Mouse (Mus musculus) Patski (cell line): ENCODE measurements around the gene Il18. TPM values are rescaled to one million over a fixed set of nuclear protein-coding genes. Genes with fewer than 3 reads are reported as not detected.

Experiments used
- ATAC-seq: fragments of 100-300 bp; one replicate; pipeline ENCODE4 v1.8.0; 2021
- CTCF ChIA-PET: fragments of 350-600 bp; sonication (Branson Sonifier 250); formaldehyde crosslinking; loops from one replicate; lab custom pipeline; 2022; ENCODE audit warnings: inconsistent platforms; lab: Charles Lee
- POLR2A ChIA-PET: fragments of 350-600 bp; sonication (Branson Sonifier 250); formaldehyde crosslinking; loops from one replicate; lab custom pipeline; 2022; ENCODE audit warnings: antibody characterized with exemption, inconsistent platforms; lab: Charles Lee
- DNase-seq: peaks from one replicate; pipeline ENCODE4 v3.0.0-alpha.2; 2011; ENCODE audit warnings: low read depth, low spot score
- H3K27me3 ChIP-seq: fragments of 371-371 bp; one replicate; pipeline ENCODE4 v1.5.1; 2021
- CTCF ChIP-seq: fragments of 100-300 bp; IDR thresholded peaks from one replicate; pipeline ENCODE4 v1.5.1; 2021
- in situ Hi-C: fragments of 300-500 bp; cut with MboI; formaldehyde crosslinking; loops from 3 replicates; pipeline ENCODE4 v1.11.1; 2018; ENCODE audit warnings: low pct_unique_long_range_greater_than_20kb, mixed read lengths
- polyA plus RNA-seq: library from polyadenylated mRNA; unstranded; gene quantifications from one replicate; pipeline ENCODE4 v1.2.3, GENCODE M21; 2021

Gene Il18
- polyA plus RNA-seq, 1 experiment from 2014 or later = 3.6 TPM

DNA sequence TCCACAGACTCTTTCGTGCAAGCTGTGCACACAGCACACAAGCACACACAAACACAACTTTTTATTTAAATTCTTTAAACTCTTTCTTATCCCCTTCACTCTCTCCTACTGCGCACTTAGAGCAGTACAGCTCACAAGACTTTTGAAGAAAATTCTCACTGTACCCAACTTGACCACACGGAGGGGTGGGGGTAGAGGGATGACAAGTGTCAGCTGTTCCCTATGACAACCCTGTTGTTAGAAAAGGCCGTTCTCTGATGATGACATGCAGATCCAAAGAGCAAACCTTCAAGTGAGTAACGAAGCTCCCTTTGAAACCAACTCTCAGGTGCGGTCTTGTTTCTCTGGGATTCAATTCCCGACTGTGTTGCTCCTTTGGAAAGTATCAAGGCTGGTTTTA is 26.8 kb upstream of the Il18 start:
- peak; percentile 23 for ATAC-seq

DNA sequence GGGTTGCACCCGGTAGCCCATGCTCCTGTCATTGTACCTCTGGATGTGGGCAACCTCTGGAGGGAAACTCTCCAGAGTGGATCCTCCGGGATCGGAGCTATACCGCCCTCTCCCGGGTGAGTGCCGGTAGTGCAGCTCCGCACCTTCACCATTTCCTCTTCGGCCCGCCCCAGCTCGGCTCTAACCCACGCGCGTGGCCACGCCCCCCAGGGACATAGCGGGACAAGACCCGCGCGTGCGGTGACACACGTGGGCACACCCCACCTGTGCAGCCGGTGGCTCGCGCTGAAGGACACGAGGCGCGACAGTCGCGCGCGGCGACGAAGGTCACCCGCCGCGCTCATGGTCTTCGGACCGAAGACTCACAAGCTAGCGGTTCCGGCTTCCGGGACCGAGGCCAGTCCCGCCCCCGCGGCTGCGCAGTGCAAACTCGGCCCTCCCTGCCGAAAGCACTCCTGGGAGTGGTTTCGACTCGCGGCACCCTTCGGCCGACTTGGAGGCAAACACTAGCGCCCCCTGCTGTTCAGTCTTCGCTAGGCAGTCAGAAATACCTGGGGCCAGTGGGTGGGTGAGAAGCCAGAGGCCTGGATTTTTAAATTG is 26.2 kb upstream of the Il18 start, which contains the start of gene Pts:
TSS of gene Pts (minus strand) at position 432 of the 600 bp plus-strand sequence.
- TF ChIP-seq CTCF = peak; percentile 99
- ChIA-PET CTCF (interaction anchor here (0.8 to 3.5 kb wide), 32 partner anchors 8 to 1058 kb away, joined by 3 to 69 read pairs (median 6); partner anchors contain the start of genes Plet1, Sdhd and Timm8b), POLR2A (interaction anchor here (1.0 to 1.6 kb wide), 5 partner anchors 63 to 85 kb away, joined by 3 to 4 read pairs (median 3); no protein-coding TSS in a partner anchor)
- H3K27me3 ChIP-seq = no peaks in the 10 kb centered on the region
- DNase-seq = peak; percentile 76
- in situ Hi-C loops = loop anchor here (5.0 to 10.0 kb wide), 3 partner anchors 71 to 1036 kb away; no protein-coding TSS in a partner anchor
- ATAC-seq = peak; percentile 93

More for the DNA sequence above, 26.8 kb upstream of the Il18 start:
- no peak for TF ChIP-seq CTCF
- ChIA-PET CTCF (interaction anchor here (0.8 to 3.5 kb wide), 30 partner anchors 9 to 1057 kb away, joined by 3 to 69 read pairs (median 6); partner anchors contain the start of genes Plet1, Sdhd and Timm8b), POLR2A (interaction anchor here (1.0 to 1.6 kb wide), 4 partner anchors 63 to 84 kb away, joined by 3 to 4 read pairs (median 3); no protein-coding TSS in a partner anchor)
- DNase-seq = no peak
- in situ Hi-C loops = loop anchor here (5.0 to 10.0 kb wide), 3 partner anchors 71 to 1036 kb away; no protein-coding TSS in a partner anchor
- no peaks in the 10 kb centered on the region for H3K27me3 ChIP-seq

DNA sequence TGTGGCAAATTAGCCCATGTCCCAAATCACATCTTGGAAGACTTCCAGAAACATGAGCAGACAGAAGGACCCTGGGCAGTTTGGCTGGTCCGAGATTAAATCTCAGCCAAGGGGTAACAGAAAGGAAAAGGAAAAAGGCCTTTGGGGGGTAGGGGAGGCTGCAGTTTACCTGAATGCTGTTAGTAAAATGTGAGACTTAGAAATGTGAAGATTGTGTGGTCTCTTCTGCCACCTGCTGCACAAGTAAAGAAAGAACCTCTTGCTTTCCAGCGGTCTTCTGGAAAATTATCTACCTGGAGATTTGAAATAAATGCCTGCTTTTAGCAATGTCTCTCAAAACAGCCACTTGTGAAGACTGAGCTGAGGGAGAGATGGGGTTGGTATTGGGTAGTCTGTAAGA is 23.7 kb upstream of the Il18 start:
- CTCF ChIA-PET = interaction anchor here (0.7 to 3.5 kb wide), 3 partner anchors 63 to 846 kb away, joined by 3 to 30 read pairs (median 8); no protein-coding TSS in a partner anchor
- no peaks in the 10 kb centered on the region for H3K27me3 ChIP-seq
- DNase-seq = no peak
- POLR2A ChIA-PET = no interaction called here
- no peak for ATAC-seq
- TF ChIP-seq CTCF = peak; percentile 64
- in situ Hi-C loops = no loop called here

DNA sequence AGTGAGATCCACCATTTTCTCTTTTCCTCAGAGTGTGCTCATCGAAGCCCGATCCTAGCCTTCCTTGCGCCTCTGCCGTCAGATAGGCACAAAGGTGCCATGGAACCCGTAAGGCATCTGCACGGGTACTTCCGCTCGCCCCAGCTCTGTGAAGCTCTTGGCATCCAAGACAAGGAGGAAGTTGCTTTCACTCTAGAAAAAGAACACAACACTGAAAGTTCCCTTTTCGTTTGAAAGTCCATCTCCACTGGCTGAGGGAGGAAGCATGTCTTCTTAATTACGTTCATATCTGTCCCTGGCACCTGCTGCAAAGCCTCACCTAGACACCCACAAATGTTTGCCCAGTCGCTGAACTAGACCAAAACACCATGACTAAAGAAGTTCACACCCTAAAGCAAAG is 21.3 kb upstream of the Il18 start:
- in situ Hi-C loops = no loop called here
- H3K27me3 ChIP-seq = no peaks in the 10 kb centered on the region
- no peak for DNase-seq
- TF ChIP-seq CTCF = no peak
- ChIA-PET POLR2A (no interaction called here), CTCF (interaction anchor here (1.3 to 1.6 kb wide), 3 partner anchors 60 to 95 kb away, joined by 4 read pairs; no protein-coding TSS in a partner anchor)
- no peak for ATAC-seq

DNA sequence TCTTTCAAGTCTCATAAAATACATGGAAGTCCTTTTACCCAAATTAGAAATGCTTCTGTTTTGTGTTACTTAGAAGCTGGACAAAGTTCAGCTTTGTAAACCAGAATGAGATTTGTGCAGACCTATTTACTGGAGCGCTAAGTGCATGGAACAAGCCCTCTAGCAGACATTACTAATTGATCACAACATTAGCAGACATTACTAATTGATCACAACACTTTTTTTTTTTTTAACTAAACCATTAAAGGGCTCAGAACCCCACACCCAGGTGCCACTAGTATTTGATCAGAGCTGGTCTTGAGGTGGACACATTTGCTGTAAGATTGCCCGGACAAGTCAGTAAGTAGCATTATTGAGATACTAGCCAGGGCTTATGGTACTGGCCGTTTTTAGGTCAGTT is 20.8 kb upstream of the Il18 start:
- ChIA-PET POLR2A (no interaction called here), CTCF (interaction anchor here (1.3 to 1.6 kb wide), 3 partner anchors 59 to 95 kb away, joined by 4 read pairs; no protein-coding TSS in a partner anchor)
- DNase-seq = no peak
- TF ChIP-seq CTCF = no peak
- H3K27me3 ChIP-seq = no peaks in the 10 kb centered on the region
- no peak for ATAC-seq
- in situ Hi-C loops = no loop called here

DNA sequence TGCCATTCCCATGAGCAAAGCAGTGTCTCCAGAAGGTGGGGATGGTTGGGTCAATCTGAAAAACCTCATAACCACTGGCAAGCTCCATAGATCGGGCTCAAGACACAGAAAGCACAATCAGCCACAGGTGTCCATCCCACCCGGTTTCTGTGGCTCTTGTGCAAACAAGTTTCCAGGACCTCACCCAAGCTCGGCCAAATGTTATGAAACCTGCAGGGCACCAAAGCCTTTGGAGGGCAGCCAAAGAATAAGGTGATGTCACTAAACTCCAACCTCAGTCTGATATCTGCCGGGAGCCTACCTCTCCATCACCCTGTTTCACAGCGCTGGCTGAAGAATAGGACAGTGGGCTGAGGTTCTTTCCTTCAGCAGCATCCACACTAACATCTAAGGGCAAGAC is 18.7 kb upstream of the Il18 start:
- in situ Hi-C loops = loop anchor here (5.0 kb wide), 1 partner anchor 61 kb away; no protein-coding TSS in a partner anchor
- POLR2A ChIA-PET = interaction anchor here (0.8 kb wide), 1 partner anchor 851 kb away, joined by 3 read pairs; no protein-coding TSS in a partner anchor

DNA sequence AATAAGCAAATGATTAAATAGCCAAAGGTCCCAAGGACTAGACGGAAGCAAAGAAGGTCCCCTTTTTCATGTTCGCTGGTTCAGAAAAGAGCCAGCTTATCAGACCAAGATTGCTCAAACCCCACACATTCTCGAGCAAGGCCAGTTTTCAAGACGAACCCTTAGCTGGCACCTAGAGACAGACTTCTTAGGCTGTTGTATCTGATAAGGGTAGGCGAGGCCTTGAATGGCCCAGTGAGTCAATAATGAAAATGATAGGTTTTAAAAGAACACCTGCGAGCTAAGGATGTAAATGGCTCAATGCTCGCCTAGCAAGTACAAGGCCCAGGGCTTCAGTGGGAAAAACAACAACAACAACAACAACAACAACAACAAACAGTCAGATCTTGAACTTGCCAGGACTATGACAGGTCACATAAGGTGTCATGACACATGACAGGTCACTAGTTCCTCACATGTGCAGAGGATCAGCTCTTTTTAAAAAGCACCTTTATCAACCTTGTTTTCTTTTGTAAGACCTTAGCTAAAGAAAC is 18.0 kb upstream of the Il18 start:
- ChIA-PET CTCF (interaction anchor here (1.6 to 1.9 kb wide), 2 partner anchors 8 to 30 kb away, joined by 4 to 9 read pairs; partner anchors contain the start of gene Pts), POLR2A (interaction anchor here (0.8 kb wide), 1 partner anchor 852 kb away, joined by 3 read pairs; no protein-coding TSS in a partner anchor)
- ATAC-seq = no peak

More for the DNA sequence above, 18.7 kb upstream of the Il18 start:
- ATAC-seq (no peak), DNase-seq (no peak)
- no peak for TF ChIP-seq CTCF
- CTCF ChIA-PET = interaction anchor here (1.6 kb wide), 1 partner anchor 7 kb away, joined by 4 read pairs; the partner anchor contains the start of gene Pts
- H3K27me3 ChIP-seq = no peaks in the 10 kb centered on the region

DNA sequence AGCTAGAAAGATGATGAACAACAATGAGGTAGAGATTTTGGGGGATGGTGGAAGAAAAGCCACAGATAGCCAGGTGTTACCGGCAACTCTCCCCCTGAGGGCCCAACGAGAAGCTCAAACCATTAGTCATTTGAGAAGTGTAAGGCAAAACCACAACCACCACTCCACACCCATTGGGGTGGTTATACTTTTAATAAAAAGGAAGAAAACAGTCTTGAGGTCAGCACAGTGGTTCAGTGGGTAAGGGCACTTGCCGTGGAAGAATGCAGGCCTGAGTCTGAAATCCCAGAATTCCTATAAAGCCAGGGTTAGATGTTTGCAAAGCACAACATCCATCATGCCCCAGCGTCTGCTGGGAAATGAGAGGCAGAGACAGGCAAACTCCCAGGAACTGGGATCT is 17.3 kb upstream of the Il18 start:
- CTCF ChIA-PET = interaction anchor here (1.6 to 1.9 kb wide), 2 partner anchors 9 to 30 kb away, joined by 4 to 9 read pairs; partner anchors contain the start of gene Pts
- ATAC-seq (peak; percentile 26), DNase-seq (peak; percentile 55)
- no peak for TF ChIP-seq CTCF
- no peaks in the 10 kb centered on the region for H3K27me3 ChIP-seq
- POLR2A ChIA-PET = no interaction called here
- in situ Hi-C loops = loop anchor here (5.0 kb wide), 1 partner anchor 60 kb away; no protein-coding TSS in a partner anchor

More for the DNA sequence above, 18.0 kb upstream of the Il18 start:
- no peak for TF ChIP-seq CTCF
- DNase-seq = no peak
- in situ Hi-C loops = loop anchor here (5.0 kb wide), 1 partner anchor 61 kb away; no protein-coding TSS in a partner anchor
- H3K27me3 ChIP-seq = no peaks in the 10 kb centered on the region

DNA sequence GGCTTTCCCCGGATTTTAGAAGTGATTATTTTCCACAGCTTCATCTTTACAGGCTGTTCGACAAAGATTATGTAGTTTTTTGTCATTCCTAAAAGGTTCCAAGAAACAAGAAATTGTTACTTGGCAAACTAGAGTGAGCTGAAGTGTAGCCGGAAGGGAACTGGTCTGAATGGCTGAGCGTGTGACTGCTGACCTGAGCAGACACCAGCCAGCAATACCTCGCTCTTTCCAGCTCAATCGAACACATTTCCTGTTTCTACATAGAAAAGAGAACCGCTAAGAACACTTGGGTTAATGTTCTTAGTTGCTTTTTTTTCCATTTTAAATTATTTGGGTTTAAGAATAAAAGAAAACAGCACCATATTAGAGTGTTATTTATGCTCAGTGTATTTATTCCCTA is 14.5 kb upstream of the Il18 start:
- no peaks in the 10 kb centered on the region for H3K27me3 ChIP-seq

DNA sequence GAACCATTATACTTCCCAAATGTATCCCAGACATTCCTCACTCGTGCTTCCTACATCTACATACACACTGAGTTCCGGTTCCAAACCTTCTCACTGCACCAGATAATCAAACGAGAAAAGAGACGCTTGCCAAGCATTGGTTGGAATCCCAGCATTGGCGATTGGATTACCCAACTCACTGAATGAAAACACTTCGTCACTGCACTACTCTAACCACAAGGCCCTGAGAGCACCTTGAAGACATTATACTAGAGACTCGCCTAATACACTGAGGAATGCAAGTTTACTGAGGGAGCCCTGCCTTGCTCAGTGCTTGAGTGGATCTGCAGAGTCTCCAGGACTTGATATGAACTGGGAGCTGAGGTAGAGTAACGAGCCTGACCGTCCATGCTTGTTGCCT is 12.2 kb upstream of the Il18 start:
- H3K27me3 ChIP-seq = no peaks in the 10 kb centered on the region
- in situ Hi-C loops = no loop called here
- ChIA-PET POLR2A (no interaction called here), CTCF (interaction anchor here (1.5 kb wide), 1 partner anchor 17 kb away, joined by 3 read pairs; no protein-coding TSS in a partner anchor)
- no peak for DNase-seq
- TF ChIP-seq CTCF = no peak
- peak; percentile 39 for ATAC-seq

More for the DNA sequence above, 14.5 kb upstream of the Il18 start:
- no peak for TF ChIP-seq CTCF
- POLR2A ChIA-PET = no interaction called here
- in situ Hi-C loops = no loop called here
- DNase-seq (no peak), ATAC-seq (no peak)
- CTCF ChIA-PET = interaction anchor here (0.7 kb wide), 1 partner anchor 9 kb away, joined by 3 read pairs; no protein-coding TSS in a partner anchor
